Mouse (Mus musculus) heart, adult 18-20 months (tissue): ENCODE results near the gene Pard3. TPM values are rescaled to one million over a fixed set of nuclear protein-coding genes. Genes with fewer than 3 reads are reported as not detected.

Experiments used
- DNase-seq, 2 experiments: peaks; one replicate each; pipeline ENCODE4 v3.0.0; 2021 to 2022; ENCODE audit warnings: mixed read lengths in 1 of 2
- total RNA-seq, 2 experiments: library from RNA; stranded (reverse); gene quantifications; 2 replicates each; pipeline ENCODE4 v1.2.3; 2021

The Pard3 gene
- total RNA-seq, 2 experiments from 2014 or later, result 29.3 to 31.8 TPM

DNA sequence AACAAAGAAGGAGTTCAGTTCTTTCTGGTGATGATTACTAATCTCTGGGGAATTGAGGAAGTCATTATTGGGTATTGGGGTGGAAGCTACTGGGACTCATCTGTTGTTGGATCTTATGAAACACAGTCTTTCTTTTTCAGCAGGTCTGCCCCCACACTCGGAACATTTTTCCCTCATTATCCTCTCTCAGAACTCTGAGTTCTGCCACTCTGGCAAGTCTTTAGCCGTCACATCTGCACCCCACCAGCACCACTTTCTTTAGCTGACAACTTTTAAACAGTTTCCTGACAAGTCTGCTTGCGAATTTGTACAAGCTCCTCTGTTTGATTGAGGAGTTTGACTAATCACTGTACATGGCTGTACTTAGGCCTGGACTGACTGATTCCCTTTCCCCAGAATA, 118.4 kb downstream of the Pard3 start:
- DNase-seq, result no peak

DNA sequence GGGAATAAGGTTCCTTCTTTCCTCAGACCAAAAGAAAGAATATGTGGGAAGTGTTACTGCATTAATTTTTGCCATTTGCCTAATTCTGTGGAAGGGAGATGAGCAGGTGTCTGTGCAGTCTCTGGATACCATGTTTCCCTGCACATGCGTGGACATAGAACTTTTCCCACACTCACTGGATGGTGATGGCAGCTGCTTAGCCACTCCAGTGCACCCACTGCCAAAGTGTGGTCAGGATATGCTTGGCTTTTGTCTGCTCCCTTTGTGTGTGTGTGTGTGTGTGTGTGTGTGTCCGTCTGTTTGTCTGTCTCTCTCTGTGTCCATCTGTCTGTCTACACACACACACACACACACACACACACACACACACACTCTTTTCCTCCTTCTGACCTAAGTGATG, 119.8 kb downstream of the Pard3 start:
- DNase-seq, result no peak

DNA sequence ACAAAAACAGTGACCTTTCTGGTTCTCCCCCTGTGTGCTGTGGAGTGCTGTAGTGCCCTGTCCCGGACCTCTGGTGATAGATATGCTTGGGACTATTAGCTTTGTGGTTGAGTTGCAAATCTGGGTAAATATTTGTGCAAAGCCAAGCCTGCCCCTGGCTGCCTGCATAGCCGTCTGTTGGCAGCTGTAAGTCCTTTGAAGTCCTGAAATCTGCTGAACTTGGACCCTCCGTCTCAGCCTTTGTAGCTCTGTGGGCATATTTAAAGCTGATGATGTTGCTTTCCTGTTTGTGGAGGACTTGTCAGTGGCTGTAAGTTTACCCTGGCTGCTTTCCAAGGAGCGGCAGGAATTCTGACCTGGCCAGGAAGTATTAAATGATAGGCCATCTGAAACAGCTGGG, 120.3 kb downstream of the Pard3 start:
- DNase-seq, result peak in 1 of 2 experiments; percentile 11

GRCm38 (mm10) chr8:127185897-127186296, 122.2 kb downstream of the Pard3 start:
- peak; percentile 13 to 34 for DNase-seq

DNA sequence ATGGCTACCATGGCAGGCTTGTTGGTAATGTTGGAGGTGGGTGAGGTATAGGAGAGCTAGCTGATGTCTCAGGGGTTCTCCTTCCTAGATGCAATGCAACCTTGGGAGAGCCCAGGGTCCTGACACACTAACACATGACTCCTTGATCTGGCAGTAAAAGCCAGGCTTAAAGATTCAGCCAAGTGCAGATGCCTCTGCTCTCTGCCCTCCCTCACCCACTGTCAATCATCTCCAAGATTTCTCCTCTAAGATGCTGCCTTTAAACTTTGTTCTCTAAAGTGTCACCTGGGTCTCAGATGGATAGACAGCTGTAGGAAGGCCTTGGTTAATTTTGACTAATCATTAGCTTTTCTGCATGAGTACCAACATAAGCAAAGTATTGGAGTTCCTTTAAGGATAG, 125.0 kb downstream of the Pard3 start:
- DNase-seq, result no peak

DNA sequence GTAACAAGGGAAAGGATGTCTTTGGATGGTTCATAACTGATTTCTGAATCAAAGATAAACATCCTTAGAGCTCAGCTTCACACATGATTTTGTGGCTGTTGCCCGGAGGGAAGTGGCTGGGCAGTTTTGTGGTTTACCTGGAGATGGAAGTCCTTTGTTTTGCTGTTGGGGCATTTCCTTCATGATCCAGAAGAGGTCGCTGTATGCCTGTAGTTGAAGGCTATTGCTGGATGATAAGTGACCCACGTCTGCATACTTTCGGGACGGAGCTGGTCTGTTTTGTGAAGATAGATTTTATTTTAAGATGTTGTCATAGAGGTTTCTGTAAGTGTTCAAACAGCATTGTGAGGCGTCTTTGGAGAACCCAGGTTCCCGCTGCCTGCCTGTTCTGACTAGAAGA, 126.7 kb downstream of the Pard3 start:
- DNase-seq, result peak; percentile 47 to 80

DNA sequence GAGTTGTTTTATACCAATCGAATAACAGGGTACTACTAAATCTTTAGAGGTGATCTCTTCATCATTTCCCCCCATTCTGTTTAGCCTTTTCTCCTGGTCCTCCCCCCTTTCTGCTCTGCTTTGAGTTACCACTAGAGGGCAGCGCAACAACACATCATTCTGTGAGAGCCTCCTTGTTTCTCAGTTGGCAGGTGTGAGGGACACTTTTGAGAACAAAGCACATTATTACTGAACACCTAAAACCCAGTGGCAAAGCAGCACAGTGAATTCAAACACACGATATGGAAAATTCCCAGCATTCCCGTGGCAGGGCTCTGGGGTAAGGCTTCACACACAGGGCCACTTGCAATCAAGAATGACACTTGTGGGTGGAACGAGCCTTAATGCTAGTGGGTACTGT, 127.7 kb downstream of the Pard3 start:
- peak; percentile 52 to 83 for DNase-seq

GRCm38 (mm10) chr8:127191824-127192223, 128.1 kb downstream of the Pard3 start:
- no peak for DNase-seq

DNA sequence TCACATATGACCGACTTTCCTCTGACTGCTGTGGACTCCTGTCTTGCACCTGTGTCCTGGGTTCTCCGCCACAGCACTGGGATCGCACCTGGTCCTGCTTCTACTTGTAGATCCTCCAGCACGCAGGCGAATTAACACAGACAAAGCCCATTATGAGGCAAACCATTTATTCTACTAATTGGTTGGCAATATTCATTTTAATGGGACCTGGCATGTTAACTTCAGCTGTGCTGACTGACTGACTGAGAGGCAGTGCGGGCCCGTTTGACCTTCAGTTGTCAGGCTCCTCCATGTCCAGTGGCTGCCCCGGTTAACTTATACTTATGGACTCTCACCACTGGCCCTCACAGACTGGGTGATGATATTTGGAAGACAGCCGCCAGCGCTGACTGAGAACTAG, 128.6 kb downstream of the Pard3 start:
- no peak for DNase-seq

GRCm38 (mm10) chr8:127193375-127193774, 129.7 kb downstream of the Pard3 start:
- DNase-seq, result no peak

DNA sequence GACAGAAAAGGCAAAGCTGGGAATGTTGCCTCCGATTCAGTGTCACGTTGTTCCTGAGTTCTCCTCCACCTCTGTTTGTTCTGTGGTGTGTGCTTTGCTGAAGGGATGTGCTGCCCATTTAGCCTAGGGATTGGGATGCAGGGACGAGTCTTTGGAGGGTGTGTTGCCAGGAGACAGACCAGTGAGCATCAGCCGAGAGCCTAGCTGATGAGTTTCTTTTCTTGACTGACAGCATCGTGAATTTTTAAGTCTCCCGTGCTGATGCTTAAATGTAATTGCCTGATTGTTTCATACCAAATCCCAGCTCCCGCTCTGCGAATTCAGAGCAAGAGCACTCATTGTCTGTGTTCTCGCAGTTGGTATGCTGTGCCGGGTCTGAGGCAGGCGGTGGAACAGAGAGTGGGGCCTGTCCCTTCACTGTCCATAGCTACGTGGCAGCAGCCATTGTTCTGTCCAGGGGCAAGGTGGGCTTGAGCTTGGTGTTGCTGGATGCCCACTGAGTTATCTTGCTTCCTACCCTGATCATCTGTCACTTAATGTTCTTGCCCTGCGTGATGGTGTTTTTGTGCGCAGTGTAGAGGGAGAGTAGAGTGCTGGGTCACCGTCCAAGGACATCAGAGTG, 131.2 kb downstream of the Pard3 start:
- no peak for DNase-seq

DNA sequence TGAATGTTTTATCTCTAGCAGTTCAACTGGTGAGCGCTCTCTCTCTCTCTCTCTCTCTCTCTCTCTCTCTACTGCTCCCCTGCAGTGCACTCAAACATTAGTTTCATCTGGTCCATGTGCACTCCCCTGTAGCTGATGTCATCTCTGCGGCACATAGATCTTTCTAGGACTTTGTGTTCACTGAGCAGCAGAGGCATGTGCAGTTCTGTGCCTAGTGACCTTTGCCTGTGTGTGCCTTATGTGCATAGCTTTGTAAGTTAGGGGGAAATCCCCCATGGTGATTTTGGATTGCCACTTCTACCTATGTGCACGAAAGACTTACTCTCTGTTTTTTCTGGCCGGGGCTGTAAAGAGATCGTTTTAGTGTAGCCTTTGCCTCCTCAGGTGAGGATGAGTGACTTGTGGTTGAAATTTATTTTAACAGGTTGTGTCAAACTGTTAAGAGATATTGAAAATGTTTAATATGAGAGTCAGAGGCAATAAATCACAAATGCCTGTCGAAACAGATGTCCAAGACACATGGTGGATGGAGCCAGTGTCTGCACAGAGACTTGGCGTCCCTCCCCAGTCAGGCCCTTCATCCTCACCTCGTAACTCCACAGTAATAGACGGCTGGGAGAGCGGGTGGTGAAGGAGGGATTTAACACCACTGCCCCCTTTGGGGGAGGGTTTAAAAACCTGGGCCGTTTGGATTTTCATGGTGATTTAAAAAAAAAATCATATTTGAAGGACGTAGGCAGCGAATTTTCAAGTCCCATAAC, 133.0 kb downstream of the Pard3 start:
- no peak for DNase-seq

GRCm38 (mm10) chr8:127207455-127207854, 143.8 kb downstream of the Pard3 start:
- DNase-seq, result no peak

- no peak for DNase-seq
Measured at GRCm38 (mm10) chr8:127210621-127211020, 146.9 kb downstream of the Pard3 start.

GRCm38 (mm10) chr8:127214338-127214737, 150.6 kb downstream of the Pard3 start:
- DNase-seq, result peak in 1 of 2 experiments; percentile 18

DNA sequence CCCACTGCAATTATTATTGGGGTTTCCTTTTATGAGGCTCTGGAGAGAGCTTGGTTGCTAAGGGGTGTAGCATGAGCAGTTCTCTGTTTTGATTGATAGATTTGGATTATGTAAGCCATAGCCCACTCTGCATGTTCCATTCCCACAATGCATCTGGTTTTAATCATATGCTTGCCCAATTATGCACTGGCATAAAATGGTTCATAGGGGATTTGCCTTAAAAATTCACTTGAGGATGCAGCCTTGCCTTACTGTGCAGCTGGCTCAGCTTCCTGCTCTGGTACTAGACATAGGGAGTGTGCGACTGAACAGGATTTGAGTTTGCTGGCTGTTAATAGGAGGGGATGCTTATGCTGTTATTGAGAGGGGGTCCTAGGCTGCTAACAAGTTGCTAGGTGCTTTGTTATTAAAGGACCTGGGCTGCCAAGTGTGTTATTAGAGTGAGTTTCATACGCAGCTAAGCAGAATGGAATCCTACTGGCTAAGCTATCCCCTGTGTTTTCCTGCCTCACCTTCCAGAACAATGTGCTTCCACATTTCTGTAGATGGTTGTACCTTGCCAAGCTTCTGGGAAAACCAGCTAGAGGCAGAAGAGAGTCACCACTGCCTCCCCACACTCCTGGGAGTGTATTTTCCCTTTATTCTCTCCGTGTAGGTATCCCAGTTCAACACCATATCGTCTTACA, 151.2 kb downstream of the Pard3 start:
- DNase-seq, result no peak

DNA sequence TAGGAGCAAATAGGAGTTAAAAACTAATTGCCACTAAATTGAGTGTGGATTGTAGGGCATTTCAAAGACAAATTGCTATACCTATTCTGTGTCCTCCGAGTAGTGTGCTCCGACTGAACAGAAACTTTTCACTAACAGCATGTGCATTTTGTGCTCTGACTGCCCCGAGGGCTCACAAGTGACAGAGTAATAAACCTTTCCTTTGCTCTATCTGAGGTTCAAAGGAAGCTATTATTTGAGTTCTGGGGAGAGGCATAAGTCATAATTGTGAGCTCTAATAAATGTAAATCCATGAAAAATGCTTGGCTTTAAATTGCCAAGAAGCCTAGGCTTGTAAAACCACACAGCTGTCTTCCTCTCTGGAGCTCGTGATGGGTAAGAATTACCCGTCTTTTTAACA, 156.5 kb downstream of the Pard3 start:
- DNase-seq, result no peak

GRCm38 (mm10) chr8:127220615-127221014, 156.9 kb downstream of the Pard3 start:
- no peak for DNase-seq

GRCm38 (mm10) chr8:127222361-127222760, 158.7 kb downstream of the Pard3 start:
- no peak for DNase-seq

- peak in 1 of 2 experiments; percentile 30 for DNase-seq
Measured at GRCm38 (mm10) chr8:127226996-127227395, 163.3 kb downstream of the Pard3 start.

GRCm38 (mm10) chr8:127227407-127227806, 163.7 kb downstream of the Pard3 start:
- peak; percentile 53 to 71 for DNase-seq

DNA sequence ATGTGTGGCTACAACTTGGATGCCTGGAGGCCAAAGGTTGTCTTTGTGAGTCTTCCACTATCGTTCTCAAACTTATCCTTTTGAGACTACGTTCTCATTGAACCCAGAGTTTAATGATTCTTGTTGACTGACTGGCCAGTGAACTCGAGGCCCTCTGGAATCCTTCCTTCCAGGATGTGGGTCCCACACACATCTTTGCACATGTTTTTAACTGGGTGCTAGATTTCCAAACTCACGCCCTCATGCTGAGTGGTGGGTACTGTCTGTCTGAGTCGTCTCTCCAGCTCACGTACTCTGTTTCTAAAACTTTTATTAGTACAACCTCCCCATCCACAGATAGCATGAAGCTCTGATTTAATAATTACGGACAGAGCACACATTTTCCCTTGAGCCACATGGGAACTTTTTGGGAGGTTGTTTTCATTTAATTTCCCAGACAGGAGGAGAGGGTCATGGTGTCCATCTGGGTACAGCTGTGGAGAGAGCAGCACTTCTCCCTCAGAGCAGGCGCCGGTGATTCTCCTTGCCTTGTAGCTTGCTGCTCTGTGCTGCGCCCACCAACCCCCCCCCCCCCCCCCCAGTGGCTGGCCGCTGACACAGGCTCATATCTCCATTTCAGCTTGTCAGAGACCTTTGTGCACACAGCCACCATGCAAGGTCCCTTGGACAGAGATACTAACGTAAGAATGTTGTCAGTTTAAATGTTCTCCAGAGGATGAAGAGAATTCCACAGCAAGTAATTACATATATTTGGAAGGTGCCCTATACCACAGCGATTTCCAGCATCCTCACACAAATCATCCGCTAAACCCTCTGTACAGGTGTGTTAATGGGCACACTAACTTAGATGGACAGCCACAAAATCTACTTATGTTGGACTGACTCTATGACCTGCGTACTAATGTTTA, 165.9 kb downstream of the Pard3 start:
- peak in 1 of 2 experiments; percentile 22 for DNase-seq
